Mouse (Mus musculus) heart, embryonic 16.5 days (tissue): ENCODE results near the gene Mef2a. TPM values are rescaled to one million over a fixed set of nuclear protein-coding genes. Genes with fewer than 3 reads are reported as not detected.
A peak's percentile ranks its signal among the peaks of the same experiment; 100 is the strongest.

Experiments
- ATAC-seq: fragments of 200-750 bp; cut with Nextera tagmentation; replicated peaks from 2 replicates; pipeline ENCODE4 v1.8.0; 2017; ENCODE audit warnings: moderate number of reproducible peaks; ENCODE audit not compliant: insufficient read depth, low FRiP score; ENCODE audit errors: extremely low read depth
- H3K27ac ChIP-seq: fragments of 300-500 bp; sonication (generic); 2 replicates; pipeline ENCODE4 v1.5.1; 2014; ENCODE audit warnings: mild to moderate bottlenecking, low read length, control low read depth, moderate library complexity
- H3K27me3 ChIP-seq: fragments of 300-500 bp; sonication (generic); 2 replicates; pipeline ENCODE4 v1.6.1; 2014; ENCODE audit warnings: low read length, mixed read lengths; ENCODE audit not compliant: control insufficient read depth, insufficient read depth
- H3K36me3 ChIP-seq: fragments of 300-500 bp; sonication (generic); 2 replicates; pipeline ENCODE4 v1.6.1; 2014; ENCODE audit not compliant: control insufficient read depth, insufficient read depth
- H3K4me1 ChIP-seq: fragments of 300-500 bp; sonication (generic); 2 replicates; pipeline ENCODE4 v1.6.1; 2014; ENCODE audit warnings: low read length, mixed read lengths; ENCODE audit not compliant: control insufficient read depth, insufficient read depth
- H3K4me2 ChIP-seq: fragments of 300-500 bp; sonication (generic); 2 replicates; pipeline ENCODE4 v1.6.1; 2014; ENCODE audit warnings: low read depth, mild to moderate bottlenecking, control low read depth, low read length
- H3K4me3 ChIP-seq: fragments of 300-500 bp; sonication (generic); 2 replicates; pipeline ENCODE4 v1.5.1; 2014; ENCODE audit warnings: mild to moderate bottlenecking, control low read depth, low read length
- H3K9ac ChIP-seq: fragments of 300-500 bp; sonication (generic); 2 replicates; pipeline ENCODE4 v1.6.1; 2014; ENCODE audit warnings: low read length, control low read depth
- H3K9me3 ChIP-seq: fragments of 300-500 bp; sonication (generic); replicated peaks from 2 replicates; pipeline ENCODE4 v1.6.1; 2016; ENCODE audit warnings: low read length; ENCODE audit not compliant: control insufficient read depth
- WGBS: fragments of 180-500 bp; shearing (Covaris S2); extraction: QIAGEN DNeasy Blood & Tissue Kit; methylation state at CpG from one replicate; pipeline ENCODE4 v1.1.7; 2014; 5-methylcytosine and 5-hydroxymethylcytosine counted together
- polyA plus RNA-seq: library from polyadenylated mRNA; unstranded; fragments of >200 nt; fragmentation: Nextera tagmentation; extraction: Ambion mirVana; gene quantifications from 2 replicates; pipeline ENCODE4 v1.2.1, GENCODE M21; 2015

Gene Mef2a
- polyA plus RNA-seq, 1 experiment from 2014 or later = 119 TPM

- H3K27ac ChIP-seq = peak overlapping the region; percentile 100
- H3K4me3 ChIP-seq = peak overlapping the region; percentile 100
- WGBS = 28% methylated on average over 6 of the region's 6 CpGs
- H3K4me2 ChIP-seq = peak overlapping the region; percentile 92
- H3K9ac ChIP-seq = peak overlapping the region; percentile 100
- H3K9me3 ChIP-seq = no peaks in the 10 kb centered on the region
- H3K36me3 ChIP-seq = no peaks in the 10 kb centered on the region
- peaks cover 29% of the 10 kb centered on the region for H3K4me1 ChIP-seq
- H3K27me3 ChIP-seq = no peaks in the 10 kb centered on the region
- no peak for ATAC-seq
These were observed 914 bp upstream of the Mef2a start for GRCm38 (mm10) chr7:67373584-67373960.

DNA sequence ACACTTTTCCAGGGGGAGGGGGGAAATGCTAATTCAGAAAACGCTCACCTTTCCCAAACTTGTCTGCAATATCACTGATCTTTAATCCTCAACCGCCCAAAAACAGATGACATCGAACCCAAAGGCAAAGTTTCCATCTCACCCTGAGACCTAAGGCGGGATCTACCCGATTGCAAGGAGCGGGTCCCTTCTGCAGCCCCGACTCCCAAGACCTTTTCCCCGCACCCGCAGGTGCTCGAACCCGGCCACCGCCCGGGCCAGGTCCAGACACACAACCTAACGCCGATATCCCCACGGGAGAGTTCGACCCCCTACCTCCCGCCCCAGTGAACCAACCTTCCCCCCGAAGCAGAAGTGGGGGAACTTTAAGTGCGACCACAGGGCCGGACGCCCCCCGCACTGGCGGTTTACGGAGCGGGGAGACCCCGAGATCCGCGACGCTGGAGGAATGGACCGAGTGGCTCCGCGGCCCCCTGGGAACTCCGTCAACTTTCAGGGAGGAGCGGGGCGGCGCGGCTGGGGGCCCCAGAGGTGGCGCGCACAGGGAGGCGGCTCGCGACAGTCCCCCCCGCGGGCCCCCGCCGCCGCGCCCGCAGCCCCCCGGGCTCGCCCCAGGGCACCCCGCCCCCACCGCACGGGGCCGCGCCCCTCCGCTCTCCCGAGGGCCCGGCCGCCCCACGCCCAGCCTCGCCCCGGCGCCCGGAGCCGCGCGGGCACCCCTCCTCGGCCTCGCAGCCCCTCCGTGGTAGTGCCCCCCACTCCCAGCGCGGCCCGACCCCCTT, 576 bp downstream of the Mef2a start:
- under 1% methylated on average over 50 of the region's 75 CpGs for WGBS
- Histone ChIP-seq H3K36me3 (no peaks in the 10 kb centered on the region), H3K4me3 (peak overlapping the region; percentile 100), H3K9me3 (no peaks in the 10 kb centered on the region), H3K4me2 (peak overlapping the region; percentile 92), H3K9ac (peak overlapping the region; percentile 100), H3K27me3 (no peaks in the 10 kb centered on the region), H3K4me1 (peaks cover 36% of the 10 kb centered on the region), H3K27ac (peak overlapping the region; percentile 100)
- ATAC-seq = peak; percentile 28

GRCm38 (mm10) chr7:67371351-67371890, 1.2 kb downstream of the Mef2a start:
- Histone ChIP-seq H3K27ac (peak overlapping the region; percentile 100), H3K4me1 (peaks cover 36% of the 10 kb centered on the region), H3K4me3 (peak overlapping the region; percentile 100), H3K36me3 (no peaks in the 10 kb centered on the region), H3K4me2 (peak overlapping the region; percentile 92), H3K27me3 (no peaks in the 10 kb centered on the region), H3K9me3 (no peaks in the 10 kb centered on the region), H3K9ac (peak overlapping the region; percentile 100)
- no peak for ATAC-seq
- 8% methylated on average over 10 of the region's 10 CpGs for WGBS

DNA sequence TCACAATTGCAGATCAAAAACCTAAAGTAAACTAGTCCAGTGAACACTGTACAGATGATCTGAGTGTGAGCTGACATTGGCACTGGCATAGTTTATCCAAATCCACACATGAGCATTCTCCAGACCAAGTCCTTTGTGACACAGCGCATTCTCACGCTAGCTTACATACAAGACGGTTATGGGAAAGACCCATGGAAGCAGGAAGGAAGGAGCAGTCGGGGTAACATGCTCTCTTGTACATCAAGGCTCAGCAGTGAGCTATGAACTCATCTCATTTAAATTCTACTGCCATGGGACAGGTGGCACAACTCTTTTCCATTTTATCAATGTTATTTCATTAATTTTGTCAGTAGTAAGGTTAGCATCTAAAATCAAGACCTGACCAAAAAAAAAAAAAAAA, 3.0 kb downstream of the Mef2a start:
- no peaks in the 10 kb centered on the region for H3K9me3 ChIP-seq
- H3K4me1 ChIP-seq = peaks cover 39% of the 10 kb centered on the region
- ATAC-seq = no peak
- H3K4me2 ChIP-seq = peak overlapping the region; percentile 46
- no peaks in the 10 kb centered on the region for H3K36me3 ChIP-seq
- no peaks in the 10 kb centered on the region for H3K27me3 ChIP-seq
- H3K4me3 ChIP-seq = peak overlapping the region; percentile 25
- no peak overlapping the region for H3K27ac ChIP-seq
- no peak overlapping the region for H3K9ac ChIP-seq
- WGBS = 31% methylated on average over 4 of the region's 4 CpGs

DNA sequence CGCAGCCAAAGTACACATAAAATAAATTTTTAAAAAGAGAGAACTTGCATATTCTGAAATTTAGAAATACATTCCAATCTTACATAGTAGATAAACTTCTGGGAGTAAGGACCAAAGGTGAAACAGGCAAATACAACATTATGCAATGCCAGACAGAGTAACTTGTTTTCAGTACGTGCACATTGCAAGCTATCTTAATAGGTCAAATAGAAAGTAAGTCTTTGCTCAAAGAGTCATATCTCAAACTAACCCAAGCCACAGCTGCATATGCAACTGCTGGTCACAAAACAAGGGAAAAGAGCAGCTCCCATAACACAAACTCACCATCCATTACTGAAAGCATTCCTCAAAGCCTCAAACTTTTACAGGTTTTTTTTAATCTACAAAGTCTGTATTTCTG, 4.3 kb downstream of the Mef2a start:
- H3K36me3 ChIP-seq = no peaks in the 10 kb centered on the region
- H3K9ac ChIP-seq = peak overlapping the region; percentile 8; the same call in 1 of the 2 replicates
- WGBS = 63% methylated on average over 2 of the region's 2 CpGs
- no peak overlapping the region for H3K4me3 ChIP-seq
- H3K4me1 ChIP-seq = peaks cover 33% of the 10 kb centered on the region
- H3K4me2 ChIP-seq = peak overlapping the region; percentile 15; the same call in 1 of the 2 replicates
- no peak for ATAC-seq
- no peaks in the 10 kb centered on the region for H3K9me3 ChIP-seq
- no peaks in the 10 kb centered on the region for H3K27me3 ChIP-seq
- H3K27ac ChIP-seq = no peak overlapping the region

DNA sequence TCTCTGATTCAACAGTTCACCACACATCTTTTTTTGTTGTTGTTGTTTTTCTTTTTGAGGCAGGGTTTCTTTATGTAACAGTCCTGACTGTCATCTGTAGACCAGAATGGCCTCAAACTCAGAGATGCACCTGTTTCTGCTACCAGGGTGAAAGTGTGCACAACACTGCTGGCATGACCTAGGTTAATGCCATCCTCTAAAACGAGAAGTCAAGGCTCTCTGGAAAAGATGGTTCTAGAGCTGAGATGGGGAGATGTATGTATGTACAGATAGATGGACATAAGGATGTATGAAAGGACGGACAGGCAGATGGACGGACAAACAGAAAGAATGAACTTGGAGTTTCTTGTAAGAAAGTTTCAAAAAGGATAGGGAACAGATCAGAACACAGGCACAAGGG, 12.1 kb downstream of the Mef2a start:
- H3K4me3 ChIP-seq = no peak overlapping the region
- H3K27me3 ChIP-seq = no peaks in the 10 kb centered on the region
- no peak overlapping the region for H3K4me2 ChIP-seq
- no peak for ATAC-seq
- H3K9ac ChIP-seq = no peak overlapping the region
- WGBS = 81% methylated on average over 3 of the region's 3 CpGs
- peaks cover 7% of the 10 kb centered on the region; the same call in 1 of the 2 replicates for H3K36me3 ChIP-seq
- 0 out of 2 replicates have a peak, but pooled peaks cover under 1% of the 10 kb centered on the region for H3K9me3 ChIP-seq
- H3K4me1 ChIP-seq = peaks cover 18% of the 10 kb centered on the region
- no peak overlapping the region for H3K27ac ChIP-seq

DNA sequence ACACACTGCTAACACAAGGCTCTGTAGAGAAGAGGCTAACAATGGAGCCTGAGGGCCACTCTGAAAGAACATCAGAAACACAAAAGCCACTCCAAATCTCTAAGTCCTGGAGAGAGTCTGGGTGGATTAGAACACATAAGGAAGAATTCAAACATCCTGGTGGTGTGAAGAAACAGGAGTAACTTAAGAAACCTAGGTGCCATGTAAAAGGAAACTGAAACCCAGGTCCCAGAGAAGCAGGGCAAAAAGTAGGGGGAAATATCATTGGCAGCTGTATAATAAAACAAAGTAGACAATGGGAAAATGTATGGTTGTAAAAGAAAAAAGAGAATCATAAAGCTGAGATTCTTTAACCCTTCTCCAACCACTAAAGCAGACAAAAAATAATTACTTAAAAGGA, 12.8 kb downstream of the Mef2a start:
- Histone ChIP-seq H3K27me3 (no peaks in the 10 kb centered on the region), H3K4me1 (peaks cover 15% of the 10 kb centered on the region), H3K4me3 (no peak overlapping the region), H3K9me3 (0 out of 2 replicates have a peak, but pooled peaks cover 2% of the 10 kb centered on the region), H3K27ac (no peak overlapping the region), H3K4me2 (no peak overlapping the region), H3K36me3 (peaks cover 8% of the 10 kb centered on the region; the same call in 1 of the 2 replicates), H3K9ac (no peak overlapping the region)
- ATAC-seq = no peak

GRCm38 (mm10) chr7:67355870-67356269, 16.8 kb downstream of the Mef2a start:
- Histone ChIP-seq H3K4me3 (no peak overlapping the region), H3K9ac (no peak overlapping the region), H3K27me3 (no peaks in the 10 kb centered on the region), H3K27ac (no peak overlapping the region), H3K9me3 (0 out of 2 replicates have a peak, but pooled peaks cover 2% of the 10 kb centered on the region), H3K4me1 (peaks cover 12% of the 10 kb centered on the region), H3K4me2 (no peak overlapping the region), H3K36me3 (peaks cover 8% of the 10 kb centered on the region; the same call in 1 of the 2 replicates)
- no peak for ATAC-seq
- WGBS = 86% methylated on average over 5 of the region's 5 CpGs

DNA sequence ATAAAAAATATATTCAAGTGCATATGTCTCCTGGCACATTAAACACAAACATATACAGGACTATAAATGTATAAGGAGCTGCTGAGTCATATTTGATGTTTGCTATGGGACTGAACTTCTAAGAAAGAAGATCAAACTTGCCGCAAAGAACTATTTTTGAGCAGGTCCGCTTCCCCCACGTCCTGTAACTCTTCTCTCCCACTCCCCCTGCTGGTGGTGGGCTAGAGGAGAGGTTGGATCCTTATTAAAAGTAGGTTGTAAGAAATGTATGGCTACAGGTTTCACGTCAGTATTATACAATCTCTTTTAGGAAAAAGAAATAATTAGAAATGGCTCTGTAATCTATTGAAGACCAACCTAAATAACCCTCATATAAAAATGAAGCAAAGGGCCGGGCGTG, 19.0 kb downstream of the Mef2a start:
- H3K27me3 ChIP-seq = no peaks in the 10 kb centered on the region
- ATAC-seq = no peak
- peaks cover 10% of the 10 kb centered on the region; the same call in 1 of the 2 replicates for H3K36me3 ChIP-seq
- no peak overlapping the region for H3K4me2 ChIP-seq
- H3K9me3 ChIP-seq = 0 out of 2 replicates have a peak, but pooled peaks cover 2% of the 10 kb centered on the region
- H3K4me3 ChIP-seq = no peak overlapping the region
- no peak overlapping the region for H3K27ac ChIP-seq
- H3K4me1 ChIP-seq = 0 out of 2 replicates have a peak, but pooled peaks cover 3% of the 10 kb centered on the region
- WGBS = 84% methylated on average over 6 of the region's 6 CpGs
- H3K9ac ChIP-seq = no peak overlapping the region
